Mouse (Mus musculus) R1 (cell line): ENCODE results near the gene Olfr11.

Experiments
- DNase-seq: peaks from one replicate; pipeline ENCODE4 v3.0.0-alpha.2; 2018; ENCODE audit warnings: low read depth, low spot score

Olfr11 gene

GRCm38 (mm10) chr13:21642418-21642817, at the start of gene Olfr11:
Olfr11 (minus strand) TSS chr13:21642518.
- DNase-seq = peak; percentile 12

- no peak for DNase-seq
Observed at GRCm38 (mm10) chr13:21677305-21677704, 35.0 kb upstream of the Olfr11 start, which contains the start of gene Olfr1360. Olfr1360 (minus strand) TSS chr13:21677405.

- no peak for DNase-seq
Observed at GRCm38 (mm10) chr13:21663286-21663685, 21.0 kb upstream of the Olfr11 start, which contains the start of gene Olfr1361. Olfr1361 (minus strand) TSS chr13:21663386.

- DNase-seq = no peak
Observed at GRCm38 (mm10) chr13:21613922-21614321, 28.4 kb downstream of the Olfr11 start, which contains the start of gene Olfr1362. Olfr1362 (minus strand) TSS chr13:21614022.

GRCm38 (mm10) chr13:21591618-21592017, 50.7 kb downstream of the Olfr11 start:
- no peak for DNase-seq
